Mouse (Mus musculus) G1E (cell line): ENCODE data around the gene Unc5cl.

ENCODE experiments used
- CTCF ChIP-seq: IDR thresholded peaks from 2 replicates; pipeline ENCODE4 v1.5.1; 2012; ENCODE audit warnings: low read depth, low read length, inconsistent platforms, mixed read lengths
- GATA2 ChIP-seq: IDR thresholded peaks from 2 replicates; pipeline ENCODE4 v1.6.1; 2012; ENCODE audit warnings: low read depth, low read length, inconsistent platforms, borderline replicate concordance
- POLR2AphosphoS5 ChIP-seq: IDR thresholded peaks from 2 replicates; pipeline ENCODE4 v1.6.1; 2012; ENCODE audit warnings: low read depth, low read length, inconsistent platforms; ENCODE audit not compliant: insufficient replicate concordance
- TAL1 ChIP-seq: conservative IDR thresholded peaks from 2 replicates; pipeline ENCODE4 v1.6.1; 2012; ENCODE audit warnings: low read depth, low read length, inconsistent platforms, mixed read lengths

DNA sequence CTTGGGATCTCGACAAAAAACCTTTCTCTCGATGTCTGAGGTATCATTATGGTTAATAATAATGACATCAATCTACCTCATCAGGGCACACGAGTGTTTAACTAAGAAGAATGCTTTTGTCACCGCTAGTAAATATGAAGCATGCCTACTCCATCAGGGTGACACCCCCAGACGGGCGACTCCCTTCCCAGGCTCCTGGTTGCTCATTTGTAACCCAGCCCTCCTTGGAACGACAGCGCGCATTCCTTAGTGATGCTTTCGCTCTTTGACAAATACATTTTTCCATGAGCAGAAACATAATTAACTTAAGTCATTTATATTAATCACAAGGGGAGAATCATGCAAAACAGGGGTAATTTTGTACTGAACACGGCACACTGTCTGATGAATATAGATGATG lies 88.0 kb downstream of the Unc5cl start:
- TF ChIP-seq POLR2AphosphoS5 (no peak), CTCF (no peak), TAL1 (no peak), GATA2 (no peak)
